25 mouse cellular contexts compared by ENCODE assay signal in the genomic region with DNA sequence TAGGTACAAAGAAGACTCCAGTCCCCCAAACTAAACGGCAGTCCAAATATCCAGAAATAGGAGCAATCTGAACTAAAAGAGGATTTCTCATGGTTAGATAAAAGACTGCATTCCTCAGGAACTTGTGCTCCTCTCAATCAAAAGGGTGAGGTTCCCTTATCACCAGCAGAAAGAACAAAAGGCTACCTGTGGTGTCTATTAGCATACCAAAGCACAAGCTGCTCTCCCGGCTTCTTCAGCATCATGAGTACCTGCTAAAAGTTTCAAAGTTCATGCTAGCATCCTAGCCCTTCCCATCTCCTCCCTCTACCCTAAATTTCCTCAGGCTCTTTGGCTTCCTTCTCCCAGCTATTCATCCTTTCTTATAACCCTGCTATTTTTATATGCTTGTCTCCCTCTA.
"Had no signal": no experiment of that assay in that cellular context is flagged by ENCODE, and none has a peak within 500 bp of the region (broad histone marks: within the 10 kb centered on the region; RNA-seq: fewer than 3 reads in every experiment).

No protein-coding gene starts in this region.

- DNase-seq: gastrocnemius, adult 2 months; gastrocnemius, postnatal 10 days; gastrocnemius, postnatal 25 days; heart, adult 18-20 months; heart, postnatal 14 days; heart, postnatal 36 days; kidney, adult 11 months; kidney, adult 2 months; kidney, adult 9 months; kidney, postnatal 14 days; kidney, postnatal 36 days; layer of hippocampus, adult 9-11 months; layer of hippocampus, postnatal 36 days; left cerebral cortex, postnatal 4 days; liver, embryonic 13.5 days had no signal

- H3K9me3 ChIP-seq: heart, embryonic 13.5 days; heart, embryonic 15.5 days; hindbrain, embryonic 13.5 days; hindbrain, embryonic 15.5 days; kidney, embryonic 15.5 days; limb, embryonic 13.5 days; limb, embryonic 15.5 days; liver, embryonic 13.5 days; liver, embryonic 15.5 days had no signal

- H3K27ac ChIP-seq: gastrocnemius, adult 2 months; heart, embryonic 13.5 days; heart, embryonic 15.5 days; hindbrain, embryonic 13.5 days; hindbrain, embryonic 15.5 days; hindbrain, postnatal 0 days; kidney, embryonic 15.5 days; kidney, postnatal 0 days; limb, embryonic 13.5 days; limb, embryonic 15.5 days; liver, embryonic 13.5 days; liver, embryonic 15.5 days had no signal

- H3K4me3 ChIP-seq: gastrocnemius, adult 2 months; heart, embryonic 13.5 days; heart, embryonic 15.5 days; hindbrain, embryonic 13.5 days; hindbrain, embryonic 15.5 days; kidney, embryonic 15.5 days; limb, embryonic 13.5 days; limb, embryonic 15.5 days; liver, embryonic 13.5 days; liver, embryonic 15.5 days had no signal

- H3K4me1 ChIP-seq: heart, embryonic 13.5 days; heart, embryonic 15.5 days; hindbrain, embryonic 13.5 days; hindbrain, embryonic 15.5 days; kidney, embryonic 15.5 days; limb, embryonic 13.5 days; limb, embryonic 15.5 days; liver, embryonic 13.5 days; liver, embryonic 15.5 days had no signal

- H3K9ac ChIP-seq: heart, embryonic 13.5 days; heart, embryonic 15.5 days; hindbrain, embryonic 13.5 days; hindbrain, embryonic 15.5 days; kidney, embryonic 15.5 days; limb, embryonic 13.5 days; limb, embryonic 15.5 days; liver, embryonic 13.5 days; liver, embryonic 15.5 days had no signal

- H3K36me3 ChIP-seq: heart, embryonic 13.5 days; heart, embryonic 15.5 days; hindbrain, embryonic 13.5 days; hindbrain, embryonic 15.5 days; kidney, embryonic 15.5 days; limb, embryonic 13.5 days; limb, embryonic 15.5 days; liver, embryonic 13.5 days; liver, embryonic 15.5 days had no signal

- H3K27me3 ChIP-seq: heart, embryonic 15.5 days; hindbrain, embryonic 15.5 days; liver, embryonic 13.5 days; liver, embryonic 15.5 days had no signal
